Mouse (Mus musculus) heart, adult 8-10 months (tissue): ENCODE data around the gene Map4k4. TPM values are rescaled to one million over a fixed set of nuclear protein-coding genes. Genes with fewer than 3 reads are reported as not detected.

Experiments used
- DNase-seq: peaks from one replicate; pipeline ENCODE4 v3.0.0; 2022; ENCODE audit warnings: low spot score
- total RNA-seq, 4 experiments: library from RNA; stranded (reverse); gene quantifications; 2 replicates each; pipeline ENCODE4 v1.2.4; 2022

The Map4k4 gene
- total RNA-seq, 4 experiments from 2014 or later, result 98.5 to 135 (median 109) TPM

GRCm38 (mm10) chr1:40000899-40001298 lies 100.2 kb downstream of the Map4k4 start:
- no peak for DNase-seq

GRCm38 (mm10) chr1:40002129-40002727 lies 101.5 kb downstream of the Map4k4 start:
- DNase-seq, result no peak

GRCm38 (mm10) chr1:40006043-40006651 lies 105.4 kb downstream of the Map4k4 start:
- no peak for DNase-seq

GRCm38 (mm10) chr1:40007962-40008471 lies 107.3 kb downstream of the Map4k4 start:
- DNase-seq, result no peak

GRCm38 (mm10) chr1:40012696-40013095 lies 112.0 kb downstream of the Map4k4 start:
- no peak for DNase-seq

- no peak for DNase-seq
These were observed 114.5 kb downstream of the Map4k4 start for GRCm38 (mm10) chr1:40015066-40015678.

GRCm38 (mm10) chr1:40021617-40022016 lies 120.9 kb downstream of the Map4k4 start:
- DNase-seq, result no peak

GRCm38 (mm10) chr1:40022472-40023135 lies 121.9 kb downstream of the Map4k4 start:
- no peak for DNase-seq

GRCm38 (mm10) chr1:40023206-40023605 lies 122.5 kb downstream of the Map4k4 start:
- no peak for DNase-seq

- DNase-seq, result no peak
These were observed 123.0 kb downstream of the Map4k4 start for GRCm38 (mm10) chr1:40023748-40024147.

GRCm38 (mm10) chr1:40024554-40025320 lies 124.0 kb downstream of the Map4k4 start:
- no peak for DNase-seq

- DNase-seq, result no peak
These were observed 124.7 kb downstream of the Map4k4 start for GRCm38 (mm10) chr1:40025416-40025815.

- no peak for DNase-seq
These were observed 126.5 kb downstream of the Map4k4 start for GRCm38 (mm10) chr1:40027116-40027620.

- no peak for DNase-seq
These were observed 127.7 kb downstream of the Map4k4 start for GRCm38 (mm10) chr1:40028207-40028998.

GRCm38 (mm10) chr1:40029597-40029996 lies 128.9 kb downstream of the Map4k4 start:
- DNase-seq, result no peak

- no peak for DNase-seq
These were observed 129.7 kb downstream of the Map4k4 start for GRCm38 (mm10) chr1:40030287-40030975.

GRCm38 (mm10) chr1:40030976-40031356 lies 130.3 kb downstream of the Map4k4 start:
- DNase-seq, result no peak

- DNase-seq, result no peak
These were observed 130.9 kb downstream of the Map4k4 start for GRCm38 (mm10) chr1:40031626-40032025.

GRCm38 (mm10) chr1:40033315-40033714 lies 132.6 kb downstream of the Map4k4 start:
- no peak for DNase-seq
